Mouse (Mus musculus): ENCODE measurements around the gene Golph3l.
"Not testable (repeated sequence)": the region's sequence is repeated elsewhere in the genome, so short reads cannot be mapped to it uniquely, and the experiment has no call there.

Golph3l gene

GRCm38 (mm10) chr3:95624628-95625503 lies 36.1 kb downstream of the Golph3l start, which contains the start of gene Ensa:
TSS of gene Ensa (plus strand) at chr3:95624993.
- peak; percentile 93 for DNase-seq (ENCODE audit: low spot score)

GRCm38 (mm10) chr3:95627763-95628162 lies 39.0 kb downstream of the Golph3l start:
- no peak for DNase-seq (ENCODE audit: low spot score)

GRCm38 (mm10) chr3:95629755-95630154 lies 41.0 kb downstream of the Golph3l start:
- DNase-seq (ENCODE audit: low spot score): no peak

GRCm38 (mm10) chr3:95630856-95631255 lies 42.1 kb downstream of the Golph3l start:
- DNase-seq (ENCODE audit: low spot score): no peak

GRCm38 (mm10) chr3:95631304-95631703 lies 42.6 kb downstream of the Golph3l start:
- no peak for DNase-seq (ENCODE audit: low spot score)

- no peak for DNase-seq (ENCODE audit: low spot score)
These were observed 44.2 kb downstream of the Golph3l start for GRCm38 (mm10) chr3:95632648-95633588.

- no peak for DNase-seq (ENCODE audit: low spot score)
These were observed 46.9 kb downstream of the Golph3l start for GRCm38 (mm10) chr3:95635636-95636035.

GRCm38 (mm10) chr3:95636072-95636471 lies 47.3 kb downstream of the Golph3l start:
- no peak for DNase-seq (ENCODE audit: low spot score)

- no peak for DNase-seq (ENCODE audit: low spot score)
These were observed 51.0 kb downstream of the Golph3l start for GRCm38 (mm10) chr3:95639694-95640093.

- no peak for DNase-seq (ENCODE audit: low spot score)
These were observed 54.4 kb downstream of the Golph3l start for GRCm38 (mm10) chr3:95643097-95643496.

- DNase-seq (ENCODE audit: low spot score): no peak
These were observed 56.8 kb downstream of the Golph3l start for GRCm38 (mm10) chr3:95645313-95646235.

GRCm38 (mm10) chr3:95648016-95648415 lies 59.3 kb downstream of the Golph3l start:
- no peak for DNase-seq (ENCODE audit: low spot score)

GRCm38 (mm10) chr3:95650276-95651032 lies 61.7 kb downstream of the Golph3l start:
- no peak for DNase-seq (ENCODE audit: low spot score)

- DNase-seq (ENCODE audit: low spot score): no peak
These were observed 62.3 kb downstream of the Golph3l start for GRCm38 (mm10) chr3:95651033-95651373.

- DNase-seq (ENCODE audit: low spot score): no peak
These were observed 62.9 kb downstream of the Golph3l start for GRCm38 (mm10) chr3:95651391-95652203.

- no peak for DNase-seq (ENCODE audit: low spot score)
These were observed 63.6 kb downstream of the Golph3l start for GRCm38 (mm10) chr3:95652204-95652811.

GRCm38 (mm10) chr3:95652871-95653270 lies 64.1 kb downstream of the Golph3l start:
- no peak for DNase-seq (ENCODE audit: low spot score)

- DNase-seq (ENCODE audit: low spot score): no peak
These were observed 64.8 kb downstream of the Golph3l start for GRCm38 (mm10) chr3:95653473-95654034.

GRCm38 (mm10) chr3:95654371-95654770 lies 65.6 kb downstream of the Golph3l start:
- DNase-seq (ENCODE audit: low spot score): not testable (repeated sequence)

Data from ovary, postnatal 10 days (tissue).